Mouse (Mus musculus) CD4-positive, CD25-positive, alpha-beta regulatory T cell, adult 4 months (primary cell): ENCODE results near the gene Rps6ka4. TPM values are rescaled to one million over a fixed set of nuclear protein-coding genes. Genes with fewer than 3 reads are reported as not detected.
A peak's percentile ranks its signal among the peaks of the same experiment; 100 is the strongest.

ENCODE experiments used
- ATAC-seq: one replicate; pipeline ENCODE4 v1.8.0; 2017
- polyA plus RNA-seq, 2 experiments: library from polyadenylated mRNA; unstranded; fragments of 100-300 nt; shearing (Covaris generic); gene quantifications; one replicate each; pipeline ENCODE4 v1.2.1; 2017

Gene Rps6ka4
- polyA plus RNA-seq, 2 experiments from 2014 or later, result 6.4 to 8.3 TPM

- ATAC-seq, result no peak
Measured at GRCm38 (mm10) chr19:6849506-6850068, 9.2 kb upstream of the Rps6ka4 start.

GRCm38 (mm10) chr19:6847841-6848517 is 7.5 kb upstream of the Rps6ka4 start:
- ATAC-seq, result no peak

- no peak for ATAC-seq
Measured at GRCm38 (mm10) chr19:6846050-6846449, 5.6 kb upstream of the Rps6ka4 start.

- ATAC-seq, result no peak
Measured at GRCm38 (mm10) chr19:6842353-6842752, 1.9 kb upstream of the Rps6ka4 start.

- ATAC-seq, result peak; percentile 66
Measured at GRCm38 (mm10) chr19:6841292-6841597, 809 bp upstream of the Rps6ka4 start.

GRCm38 (mm10) chr19:6839615-6840474 is 591 bp downstream of the Rps6ka4 start:
- ATAC-seq, result peak; percentile 27

- ATAC-seq, result no peak
Measured at GRCm38 (mm10) chr19:6832363-6832762, 8.1 kb downstream of the Rps6ka4 start.

GRCm38 (mm10) chr19:6831331-6831730 is 9.1 kb downstream of the Rps6ka4 start:
- ATAC-seq, result no peak

- ATAC-seq, result no peak
Measured at GRCm38 (mm10) chr19:6830556-6831316, 9.7 kb downstream of the Rps6ka4 start.

- no peak for ATAC-seq
Measured at GRCm38 (mm10) chr19:6829870-6830555, 10.4 kb downstream of the Rps6ka4 start.

- no peak for ATAC-seq
Measured at GRCm38 (mm10) chr19:6829069-6829468, 11.4 kb downstream of the Rps6ka4 start.

GRCm38 (mm10) chr19:6826601-6827000 is 13.8 kb downstream of the Rps6ka4 start:
- ATAC-seq, result no peak

- ATAC-seq, result no peak
Measured at GRCm38 (mm10) chr19:6825384-6825783, 15.1 kb downstream of the Rps6ka4 start.

- no peak for ATAC-seq
Measured at GRCm38 (mm10) chr19:6820538-6821195, 19.8 kb downstream of the Rps6ka4 start.

- ATAC-seq, result no peak
Measured at GRCm38 (mm10) chr19:6819143-6819827, 21.2 kb downstream of the Rps6ka4 start.

GRCm38 (mm10) chr19:6814958-6815357 is 25.5 kb downstream of the Rps6ka4 start:
- ATAC-seq, result no peak

- ATAC-seq, result no peak
Measured at GRCm38 (mm10) chr19:6814366-6814765, 26.1 kb downstream of the Rps6ka4 start.
